Mouse (Mus musculus) ES-Bruce4 (cell line): Measurements from ENCODE around the gene Cpa4.

ENCODE experiments used
- EP300 ChIP-seq: IDR thresholded peaks from 2 replicates; pipeline ENCODE4 v1.6.1; 2011; ENCODE audit warnings: low read depth, low read length; ENCODE audit not compliant: insufficient read depth
- POLR2A ChIP-seq: IDR thresholded peaks from one replicate; pipeline ENCODE4 v1.8.1; 2011; ENCODE audit warnings: low read length; ENCODE audit not compliant: insufficient read depth

DNA sequence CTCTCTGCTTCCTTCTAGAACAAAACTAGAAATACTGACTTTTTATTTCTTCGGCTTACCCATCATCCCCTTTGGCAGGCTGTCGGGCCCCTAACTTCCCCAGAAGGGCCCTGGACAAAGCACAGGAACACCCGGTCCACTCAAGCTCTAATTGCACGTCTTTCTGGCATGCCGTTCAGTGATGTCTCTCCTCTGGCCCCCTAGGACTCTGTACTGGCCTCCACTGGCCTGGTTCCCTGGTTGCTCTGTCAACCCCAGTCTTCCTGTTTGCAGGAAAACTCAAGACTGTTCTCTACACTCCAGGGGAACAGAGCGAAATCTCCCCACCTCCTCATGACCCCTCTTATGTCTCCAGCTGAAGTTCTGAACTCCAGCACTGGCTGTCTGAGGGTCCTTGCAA, 50.6 kb downstream of the Cpa4 start:
- TF ChIP-seq POLR2A (no peak), EP300 (no peak)
